Mouse (Mus musculus) embryonic fibroblast, embryonic 13.5 days (primary cell): ENCODE measurements around the gene 6430628N08Rik.

Experiments used
- CTCF ChIP-seq: IDR thresholded peaks from 2 replicates; pipeline ENCODE4 v1.5.1; 2011; ENCODE audit warnings: mild to moderate bottlenecking, control low read depth, low read length, moderate library complexity, borderline replicate concordance; ENCODE audit not compliant: insufficient read depth
- POLR2A ChIP-seq: IDR thresholded peaks from 2 replicates; pipeline ENCODE4 v1.6.1; 2011; ENCODE audit warnings: low read depth, mild to moderate bottlenecking, control low read depth, low read length, moderate library complexity

DNA sequence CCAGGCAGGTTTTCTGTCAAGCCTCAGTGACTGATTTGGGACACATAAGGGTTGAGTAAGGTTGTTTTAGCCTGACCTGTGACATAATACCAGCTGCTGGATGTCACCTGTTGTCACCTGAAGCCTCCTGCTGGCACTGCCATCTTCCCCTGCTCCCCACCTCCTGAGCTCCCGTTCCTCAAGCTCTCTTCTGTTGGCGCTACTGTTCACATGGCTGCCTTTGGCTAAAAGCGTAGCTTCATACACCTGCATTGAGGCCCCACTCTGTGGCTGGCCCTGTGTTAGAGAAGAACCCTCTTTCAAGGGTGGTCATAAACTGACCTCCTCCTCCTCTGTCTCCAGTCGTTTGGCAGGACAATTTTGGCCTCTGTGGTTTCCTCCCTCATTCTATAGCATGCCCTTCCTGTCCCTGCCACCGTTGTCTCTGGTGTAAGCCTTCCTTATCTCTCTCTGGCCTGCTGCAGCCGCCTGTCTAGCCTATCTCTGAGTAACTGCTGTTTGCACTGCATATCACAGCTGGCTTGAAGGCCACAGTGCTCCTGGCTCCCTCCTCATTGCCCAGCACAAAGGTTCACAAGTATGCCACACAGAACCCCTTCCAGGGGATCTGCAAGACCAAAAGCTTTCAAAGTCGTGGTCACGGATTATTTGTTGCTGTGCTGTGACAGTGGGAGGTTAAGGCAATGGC, 41.3 kb upstream of the 6430628N08Rik start:
- TF ChIP-seq CTCF (no peak), POLR2A (no peak)
